10 mouse cellular contexts compared by ENCODE assay signal in genomic region chr4:149518351-149519220, GRCm38 (mm10). TPM values are rescaled to one million over a fixed set of nuclear protein-coding genes. Genes with fewer than 3 reads are reported as not detected.
DNase-seq lines count a peak whose midpoint lies in the region; ATAC-seq and TF ChIP-seq lines count a peak whose summit lies in the region.
"Had no signal": no experiment of that assay in that cellular context is flagged by ENCODE, and none has a peak within 500 bp of the region (broad histone marks: within the 10 kb centered on the region; RNA-seq: fewer than 3 reads in every experiment).

No protein-coding gene starts in this region.

- no peak for TF ChIP-seq POLR2A in heart, adult 2 months (IDR thresholded peaks at IDR 0.05; ENCODE audit: insufficient read depth, low read depth, low read length)

- no peak for TF ChIP-seq CTCF in heart, adult 2 months (IDR thresholded peaks at IDR 0.05)

- H3K36me3 ChIP-seq in heart, adult 2 months (ENCODE audit: control insufficient read depth, insufficient read depth, low read length): no peaks in the 10 kb centered on the region
- H3K36me3 ChIP-seq in hindbrain, embryonic 15.5 days: no peaks in the 10 kb centered on the region
- H3K36me3 ChIP-seq in midbrain, embryonic 11.5 days (ENCODE audit: control insufficient read depth, insufficient read depth, low read length): no peaks in the 10 kb centered on the region

- peak overlapping the region; percentile 83 for H3K27ac ChIP-seq in heart, adult 2 months
- H3K27ac ChIP-seq in hindbrain, embryonic 15.5 days (replicated peaks): peak overlapping the region; percentile 67
- H3K27ac ChIP-seq in midbrain, embryonic 11.5 days (ENCODE audit: low read depth, low read length): no peak overlapping the region

- DNase-seq in heart, adult 2 months: no peak
- DNase-seq in heart, postnatal 36 days: no peak
- peak; percentile 3 to 26 for DNase-seq in urinary bladder, adult 18-20 months (ENCODE audit: low spot score in 2 of 2)
- DNase-seq in urinary bladder, postnatal 25 days (ENCODE audit: low spot score): no peak
- DNase-seq in midbrain, embryonic 11.5 days (ENCODE audit: low spot score, missing footprints): peak; percentile 90
- DNase-seq in retina, postnatal 1 day: no peak
- no peak for DNase-seq in right cerebral cortex, adult 2 months (ENCODE audit: low spot score in 2 of 2)

- peak overlapping the region; percentile 90 for H3K4me2 ChIP-seq in hindbrain, embryonic 15.5 days
- H3K4me2 ChIP-seq in midbrain, embryonic 11.5 days: peak overlapping the region; percentile 78

- ATAC-seq in hindbrain, embryonic 15.5 days (ENCODE audit: low FRiP score, low read depth): no peak
- no peak for ATAC-seq in midbrain, embryonic 11.5 days (ENCODE audit: low FRiP score)

- no peaks in the 10 kb centered on the region for H3K9me3 ChIP-seq in hindbrain, embryonic 15.5 days
- H3K9me3 ChIP-seq in midbrain, embryonic 11.5 days (ENCODE audit: control insufficient read depth, low read length): no peaks in the 10 kb centered on the region

- peak overlapping the region; percentile 75 for H3K9ac ChIP-seq in heart, adult 2 months (ENCODE audit: low read depth, low read length)
- H3K9ac ChIP-seq in hindbrain, embryonic 15.5 days: peak overlapping the region; percentile 91
- H3K9ac ChIP-seq in midbrain, embryonic 11.5 days (ENCODE audit: low read length): peak overlapping the region; percentile 80

- intact Hi-C loops in heart, adult 2 months (cut with DNase I): loop anchor here (2.0 kb wide), 1 partner anchor 64 kb away; the partner anchor contains the start of gene Rbp7
- intact Hi-C loops in heart, postnatal 36 days (cut with DNase I): loop anchor here (2.0 kb wide), 1 partner anchor 34 kb away; the partner anchor contains the start of genes Lzic and Nmnat1

- no peak for TF ChIP-seq EP300 in heart, adult 2 months (IDR thresholded peaks at IDR 0.05; ENCODE audit: insufficient read depth, low read depth, low read length)

- H3K4me1 ChIP-seq in heart, adult 2 months (ENCODE audit: control insufficient read depth, insufficient read depth, low read length): peaks cover 14% of the 10 kb centered on the region
- H3K4me1 ChIP-seq in hindbrain, embryonic 15.5 days (replicated peaks): peaks cover 36% of the 10 kb centered on the region
- H3K4me1 ChIP-seq in midbrain, embryonic 11.5 days (ENCODE audit: control insufficient read depth, insufficient read depth, low read length): no peaks in the 10 kb centered on the region

- peaks cover 1% of the 10 kb centered on the region; the same call in 1 of the 2 replicates for H3K79me2 ChIP-seq in heart, adult 2 months (replicated peaks; ENCODE audit: control insufficient read depth, insufficient read depth, low read length)

- no peaks in the 10 kb centered on the region for H3K27me3 ChIP-seq in heart, adult 2 months (ENCODE audit: control insufficient read depth, insufficient read depth, low read length)
- H3K27me3 ChIP-seq in hindbrain, embryonic 15.5 days: no peaks in the 10 kb centered on the region
- no peaks in the 10 kb centered on the region for H3K27me3 ChIP-seq in midbrain, embryonic 11.5 days (ENCODE audit: control insufficient read depth, insufficient read depth, low read length)
- H3K27me3 ChIP-seq: Patski had no signal

- peak overlapping the region; percentile 60 for H3K4me3 ChIP-seq in heart, adult 2 months
- peak overlapping the region; percentile 89 for H3K4me3 ChIP-seq in hindbrain, embryonic 15.5 days
- peak overlapping the region; percentile 78 for H3K4me3 ChIP-seq in midbrain, embryonic 11.5 days (ENCODE audit: low read depth, low read length)

- WGBS in heart, adult 2 months: 5% methylated on average over 52 of the region's 52 CpGs
- WGBS in hindbrain, embryonic 15.5 days: 4% methylated on average over 31 of the region's 52 CpGs
- 5% methylated on average over 41 of the region's 52 CpGs for WGBS in midbrain, embryonic 11.5 days

RNA-seq across cellular contexts. Expression of gene Ctnnbip1, which starts 0.6 kb away (rescaled TPM):
- total RNA-seq in heart, adult 2 months (2021): 10 to 100 TPM; 25.0 to 27.3 TPM
- 25.5 and 26.0 TPM in 2 replicates for polyA plus RNA-seq in heart, adult 2 months (2012; rRNA removed)
- 10 to 100 TPM; 29.9 to 33.3 TPM for total RNA-seq in heart, postnatal 36 days (2021)
- polyA plus RNA-seq in hindbrain, embryonic 15.5 days (2015; fragmentation: Nextera tagmentation; extraction: Ambion mirVana): 101 and 105 TPM in 2 replicates
- polyA plus RNA-seq in midbrain, embryonic 11.5 days (2014; fragmentation: Nextera tagmentation; extraction: Ambion mirVana): 55.9 and 59.4 TPM in 2 replicates

RNA-seq across cellular contexts. Expression of gene Lzic, which starts 33.6 kb away (rescaled TPM):
- 10 to 100 TPM; 62.1 to 66.9 TPM for total RNA-seq in heart, adult 2 months (2021)
- 20.2 and 23.8 TPM in 2 replicates for polyA plus RNA-seq in heart, adult 2 months (2012; rRNA removed)
- total RNA-seq in heart, postnatal 36 days (2021): 10 to 100 TPM; 57.5 to 69.1 TPM
- polyA plus RNA-seq in hindbrain, embryonic 15.5 days (2015; fragmentation: Nextera tagmentation; extraction: Ambion mirVana): 39.4 and 40.8 TPM in 2 replicates
- polyA plus RNA-seq in midbrain, embryonic 11.5 days (2014; fragmentation: Nextera tagmentation; extraction: Ambion mirVana): 48.2 and 50.1 TPM in 2 replicates

RNA-seq across cellular contexts. Expression of gene Nmnat1, which starts 33.6 kb away (rescaled TPM):
- total RNA-seq in heart, adult 2 months (2021): 10 to 100 TPM; 29.4 to 36.1 TPM
- polyA plus RNA-seq in heart, adult 2 months (2012; rRNA removed): 20.6 and 26.2 TPM in 2 replicates
- 10 to 100 TPM; 29.5 to 30.7 TPM for total RNA-seq in heart, postnatal 36 days (2021)
- polyA plus RNA-seq in hindbrain, embryonic 15.5 days (2015; fragmentation: Nextera tagmentation; extraction: Ambion mirVana): 8.8 and 9.3 TPM in 2 replicates
- polyA plus RNA-seq in midbrain, embryonic 11.5 days (2014; fragmentation: Nextera tagmentation; extraction: Ambion mirVana): 15.1 and 15.5 TPM in 2 replicates

RNA-seq across cellular contexts. Expression of gene Tmem274, which starts 41.4 kb away (rescaled TPM):
- not detected for total RNA-seq in heart, adult 2 months (2021)
- not detected in 2 replicates for polyA plus RNA-seq in heart, adult 2 months (2012; rRNA removed)
- total RNA-seq in heart, postnatal 36 days (2021): not detected
- 0.37 and 0.52 TPM in 2 replicates for polyA plus RNA-seq in hindbrain, embryonic 15.5 days (2015; fragmentation: Nextera tagmentation; extraction: Ambion mirVana)
- not detected in 2 replicates for polyA plus RNA-seq in midbrain, embryonic 11.5 days (2014; fragmentation: Nextera tagmentation; extraction: Ambion mirVana)
- total RNA-seq: hematopoietic stem cell, adult 5-6 weeks had no signal
- polyA plus RNA-seq: Patski had no signal

Comparison
In these comparisons a context has a peak if more than half of its experiments do, and no peak if none do; other contexts are left out.
1. DNase-seq: peak in urinary bladder, adult 18-20 months (2 of 2) and midbrain, embryonic 11.5 days (single experiment); none in heart, adult 2 months (0 of 2), heart, postnatal 36 days (0 of 2), urinary bladder, postnatal 25 days (single experiment), retina, postnatal 1 day (single experiment) and right cerebral cortex, adult 2 months (0 of 2).
2. Peak in every context shown above with its lines, with median percentiles within 50 percentile points of each other: H3K4me3 ChIP-seq and H3K9ac ChIP-seq.